Mouse (Mus musculus) forebrain, embryonic 13.5 days (tissue): ENCODE measurements around the gene Mex3a. TPM values are rescaled to one million over a fixed set of nuclear protein-coding genes. Genes with fewer than 3 reads are reported as not detected.

Experiments
- ATAC-seq: fragments of 200-750 bp; cut with Nextera tagmentation; 2 replicates; pipeline ENCODE4 v1.8.0; 2017
- H3K27ac ChIP-seq: fragments of 300-500 bp; sonication (generic); 2 replicates; pipeline ENCODE4 v1.5.1; 2015; ENCODE audit warnings: inconsistent platforms, mild to moderate bottlenecking, moderate library complexity
- H3K27me3 ChIP-seq: fragments of 300-500 bp; sonication (generic); 2 replicates; pipeline ENCODE4 v1.6.1; 2015; ENCODE audit warnings: mild to moderate bottlenecking, inconsistent platforms
- H3K36me3 ChIP-seq: fragments of 300-500 bp; sonication (generic); 2 replicates; pipeline ENCODE4 v1.6.1; 2015; ENCODE audit warnings: mild to moderate bottlenecking, inconsistent platforms; ENCODE audit not compliant: poor library complexity, severe bottlenecking
- H3K4me1 ChIP-seq: fragments of 300-500 bp; sonication (generic); 2 replicates; pipeline ENCODE4 v1.6.1; 2015; ENCODE audit warnings: inconsistent platforms
- H3K4me2 ChIP-seq: fragments of 300-500 bp; sonication (generic); 2 replicates; pipeline ENCODE4 v1.6.1; 2015; ENCODE audit warnings: inconsistent platforms, mild to moderate bottlenecking, moderate library complexity
- H3K4me3 ChIP-seq: fragments of 300-500 bp; sonication (generic); 2 replicates; pipeline ENCODE4 v1.5.1; 2015; ENCODE audit warnings: mild to moderate bottlenecking, inconsistent platforms
- H3K9ac ChIP-seq: fragments of 300-500 bp; sonication (generic); 2 replicates; pipeline ENCODE4 v1.6.1; 2015; ENCODE audit warnings: mild to moderate bottlenecking, inconsistent platforms
- H3K9me3 ChIP-seq: fragments of 300-500 bp; sonication (generic); replicated peaks from 2 replicates; pipeline ENCODE4 v1.6.1; 2016; ENCODE audit warnings: inconsistent platforms
- WGBS: fragments of 180-500 bp; shearing (Covaris S2); methylation state at CpG from one replicate; pipeline ENCODE4 v1.1.7; 2015; 5-methylcytosine and 5-hydroxymethylcytosine counted together
- polyA plus RNA-seq: library from polyadenylated mRNA; unstranded; fragments of >200 nt; fragmentation: Nextera tagmentation; extraction: Ambion mirVana; gene quantifications from 2 replicates; pipeline ENCODE4 v1.2.1, GENCODE M21; 2015

The Mex3a gene
- polyA plus RNA-seq, 1 experiment from 2014 or later = 52.6 TPM

DNA sequence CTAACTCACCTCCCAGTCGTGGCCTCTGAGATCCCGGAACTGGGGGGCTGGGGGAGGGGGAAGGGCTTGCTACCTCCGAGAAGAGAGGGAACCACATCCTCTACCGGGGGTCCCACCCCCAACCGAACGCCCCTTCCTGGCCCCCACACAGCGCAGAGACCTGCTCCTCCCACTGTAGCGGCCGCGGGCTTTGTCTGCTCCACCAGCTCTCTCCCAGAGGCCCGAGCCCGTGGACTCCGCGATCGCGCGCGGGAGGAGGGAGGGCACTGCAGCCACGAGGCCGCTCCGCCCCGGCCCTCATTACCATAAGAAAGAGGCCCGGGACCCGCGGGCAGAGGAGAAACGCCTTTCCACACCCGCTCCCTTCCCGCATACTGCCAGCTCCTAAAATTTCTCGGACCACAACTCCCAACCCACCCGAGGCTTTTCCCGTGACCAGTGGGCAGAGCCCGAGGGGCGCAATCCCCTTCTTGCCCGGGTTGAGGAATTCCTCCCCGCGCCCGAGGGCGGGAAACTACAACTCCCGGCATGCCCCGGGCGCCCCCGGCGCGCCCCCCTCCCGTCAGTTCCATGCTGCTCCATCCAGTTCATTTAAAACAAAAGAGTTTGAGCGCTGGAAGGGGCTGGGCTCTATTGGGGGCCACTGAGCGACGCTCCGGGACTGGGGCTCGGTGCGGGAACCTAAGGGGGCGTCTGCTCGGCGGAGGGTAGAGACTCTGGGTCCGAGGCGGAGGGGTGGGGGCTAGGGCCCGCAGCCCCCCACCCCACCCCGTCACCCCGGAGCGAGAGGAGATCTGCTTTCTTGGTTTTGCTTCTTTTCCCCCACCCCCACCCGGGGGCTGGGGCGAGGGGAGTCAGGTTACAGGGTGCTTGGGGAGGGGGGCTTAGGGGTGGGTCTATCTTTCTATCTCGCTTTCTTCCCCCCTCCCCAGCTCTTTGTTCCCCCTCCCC is 572 bp upstream of the Mex3a start:
- Histone ChIP-seq H3K27me3 (no peaks in the 10 kb centered on the region), H3K4me2 (peak overlapping the region; percentile 99), H3K9me3 (no peaks in the 10 kb centered on the region), H3K27ac (peak overlapping the region; percentile 99), H3K4me3 (peak overlapping the region; percentile 97), H3K9ac (peak overlapping the region; percentile 100), H3K36me3 (peaks cover 20% of the 10 kb centered on the region), H3K4me1 (peaks cover 69% of the 10 kb centered on the region)
- WGBS = under 1% methylated on average over 51 of the region's 63 CpGs
- ATAC-seq = peak; percentile 88

DNA sequence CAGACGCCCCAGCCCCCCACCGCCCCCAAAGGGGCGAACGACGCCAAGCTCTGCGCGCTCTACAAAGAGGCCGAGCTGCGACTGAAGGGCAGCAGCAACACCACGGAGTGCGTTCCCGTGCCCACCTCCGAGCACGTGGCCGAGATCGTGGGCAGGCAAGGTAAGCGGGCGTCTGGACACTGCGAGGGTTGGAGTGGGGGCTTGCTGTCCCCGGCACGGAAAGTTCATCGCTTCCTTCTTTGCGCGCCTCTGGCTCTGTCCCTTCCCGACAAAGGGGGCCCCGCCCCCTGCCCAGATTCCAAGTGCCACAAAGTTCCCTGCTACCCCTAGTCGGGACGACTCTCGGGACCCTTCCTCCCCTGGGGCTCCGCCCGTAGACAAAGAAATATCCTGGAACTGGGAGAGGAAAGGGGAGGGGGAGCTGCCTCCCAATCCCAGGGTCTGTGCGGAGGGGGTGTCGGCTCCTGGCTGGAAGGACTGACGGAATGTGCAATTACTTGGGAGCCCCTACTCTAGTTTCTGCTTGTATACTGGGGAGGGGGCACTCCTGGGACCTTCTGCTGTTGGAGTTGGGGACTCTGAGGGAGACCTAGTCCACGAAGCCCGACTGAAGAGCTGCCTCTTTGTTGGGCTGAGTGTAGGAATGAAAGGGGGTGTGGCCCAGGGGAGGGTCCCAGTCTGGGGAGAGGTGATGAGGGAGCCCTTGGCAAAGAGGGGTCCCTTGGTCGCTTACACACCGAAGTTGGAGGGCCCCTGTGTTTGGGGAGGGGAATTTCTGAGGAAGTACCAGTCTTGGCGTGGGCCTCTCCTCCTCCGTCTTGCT is 705 bp downstream of the Mex3a start:
- WGBS = 0% methylated on average over 38 of the region's 40 CpGs

DNA sequence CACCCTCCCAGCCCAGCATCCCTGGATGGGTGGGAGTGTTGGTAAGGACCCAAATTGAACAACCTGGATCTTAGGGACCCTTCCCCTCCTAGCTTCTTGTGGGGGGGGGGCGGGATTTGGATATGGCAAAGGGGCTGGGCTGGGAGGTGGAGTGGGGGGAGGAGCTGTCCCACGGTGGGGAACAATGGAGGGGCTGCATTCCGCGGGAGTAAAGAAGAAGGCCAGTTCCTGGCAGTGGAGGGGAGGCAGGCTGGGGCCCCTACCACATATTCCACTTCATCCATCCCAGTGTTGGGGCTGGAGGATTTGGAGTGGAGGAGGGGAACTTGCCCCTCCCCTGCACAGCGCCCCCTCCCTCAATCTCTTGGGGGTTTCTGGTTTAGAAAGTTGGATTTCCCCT is 1.5 kb downstream of the Mex3a start:
- Histone ChIP-seq H3K9me3 (no peaks in the 10 kb centered on the region), H3K4me3 (peak overlapping the region; percentile 97), H3K4me2 (peak overlapping the region; percentile 99), H3K9ac (peak overlapping the region; percentile 100), H3K27ac (peak overlapping the region; percentile 99), H3K27me3 (no peaks in the 10 kb centered on the region), H3K36me3 (peaks cover 41% of the 10 kb centered on the region), H3K4me1 (peaks cover 69% of the 10 kb centered on the region)
- 3% methylated on average over 5 of the region's 5 CpGs for WGBS
- ATAC-seq = no peak

More for the DNA sequence above, 705 bp downstream of the Mex3a start:
- H3K9me3 ChIP-seq = no peaks in the 10 kb centered on the region
- H3K4me3 ChIP-seq = peak overlapping the region; percentile 97
- H3K4me2 ChIP-seq = peak overlapping the region; percentile 99
- peaks cover 33% of the 10 kb centered on the region for H3K36me3 ChIP-seq
- no peaks in the 10 kb centered on the region for H3K27me3 ChIP-seq
- peak overlapping the region; percentile 99 for H3K27ac ChIP-seq
- H3K4me1 ChIP-seq = peaks cover 69% of the 10 kb centered on the region
- peak; percentile 55 for ATAC-seq
- peak overlapping the region; percentile 100 for H3K9ac ChIP-seq

DNA sequence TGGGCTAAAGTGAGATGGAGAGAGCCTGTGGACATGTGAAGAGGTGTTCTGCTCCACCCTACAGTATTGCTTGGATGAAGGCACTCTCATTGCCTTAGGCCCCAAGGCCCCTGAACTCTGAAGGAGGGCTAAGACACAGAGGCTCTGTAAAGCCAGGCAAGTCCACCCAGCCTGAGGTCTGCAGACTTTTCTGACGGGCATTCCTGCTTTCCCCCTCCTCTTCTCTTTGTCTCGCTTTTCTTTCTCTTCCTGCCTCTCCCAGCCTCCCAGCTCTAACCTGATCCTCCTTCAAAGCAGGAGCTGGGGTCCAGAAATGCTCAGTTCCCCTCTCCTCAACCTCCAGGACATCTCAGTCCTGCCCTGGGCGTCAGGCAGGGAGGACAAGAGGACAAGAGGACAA is 2.8 kb downstream of the Mex3a start:
- Histone ChIP-seq H3K9ac (peak overlapping the region; percentile 100), H3K4me3 (peak overlapping the region; percentile 97), H3K4me2 (peak overlapping the region; percentile 99), H3K9me3 (no peaks in the 10 kb centered on the region), H3K27ac (peak overlapping the region; percentile 99), H3K27me3 (no peaks in the 10 kb centered on the region), H3K4me1 (peaks cover 66% of the 10 kb centered on the region), H3K36me3 (peaks cover 49% of the 10 kb centered on the region)
- WGBS = 4% methylated on average over 3 of the region's 3 CpGs
- ATAC-seq = no peak

DNA sequence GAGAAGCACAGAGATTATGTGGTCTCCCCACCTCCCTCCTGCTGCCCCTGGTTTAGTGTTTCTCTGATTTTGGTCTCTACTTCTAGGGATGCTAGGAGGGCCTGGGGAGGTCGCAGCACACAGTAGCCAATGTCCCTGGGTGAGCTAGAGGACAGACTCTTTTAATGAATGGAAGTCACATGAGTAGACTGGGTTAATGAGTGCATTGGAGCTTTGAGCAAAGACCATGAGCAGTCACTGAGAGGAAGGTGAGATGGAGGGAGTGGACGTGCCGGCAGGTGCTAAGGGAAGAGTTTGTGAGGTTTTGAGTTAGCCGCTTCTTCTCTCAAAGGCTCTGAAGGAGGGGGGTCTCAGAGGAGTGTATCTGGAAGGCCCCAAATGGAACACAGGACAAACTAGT is 3.3 kb downstream of the Mex3a start:
- peaks cover 54% of the 10 kb centered on the region for H3K36me3 ChIP-seq
- 11% methylated on average over 4 of the region's 4 CpGs for WGBS

DNA sequence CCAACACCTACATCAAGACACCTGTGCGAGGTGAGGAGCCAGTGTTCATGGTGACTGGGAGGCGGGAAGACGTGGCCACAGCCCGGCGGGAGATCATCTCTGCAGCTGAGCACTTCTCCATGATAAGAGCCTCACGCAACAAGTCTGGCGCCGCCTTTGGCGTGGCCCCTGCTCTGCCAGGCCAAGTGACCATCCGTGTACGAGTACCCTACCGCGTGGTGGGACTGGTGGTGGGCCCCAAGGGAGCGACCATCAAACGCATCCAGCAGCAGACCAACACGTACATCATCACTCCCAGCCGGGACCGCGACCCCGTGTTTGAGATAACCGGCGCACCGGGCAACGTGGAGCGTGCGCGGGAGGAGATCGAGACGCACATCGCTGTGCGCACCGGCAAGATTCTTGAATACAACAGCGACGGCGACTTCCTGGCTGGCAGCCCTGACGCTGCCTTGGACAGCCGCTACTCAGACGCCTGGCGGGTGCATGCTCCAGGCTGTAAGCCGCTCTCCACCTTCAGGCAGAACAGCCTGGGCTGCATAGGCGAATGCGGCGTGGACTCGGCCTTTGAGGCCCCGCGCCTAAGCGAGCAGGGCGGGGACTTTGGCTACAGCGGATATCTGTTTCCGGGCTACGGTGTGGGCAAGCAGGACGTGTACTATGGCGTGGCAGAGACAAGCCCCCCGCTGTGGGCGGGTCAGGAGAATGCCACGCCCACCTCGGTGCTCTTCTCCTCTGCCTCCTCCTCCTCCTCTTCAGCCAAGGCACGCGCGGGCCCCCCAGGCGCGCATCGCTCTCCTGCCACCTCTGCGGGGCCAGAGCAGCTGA is 4.1 kb downstream of the Mex3a start:
- peaks cover 73% of the 10 kb centered on the region for H3K4me1 ChIP-seq
- H3K9ac ChIP-seq = peak overlapping the region; percentile 100
- peaks cover 59% of the 10 kb centered on the region for H3K36me3 ChIP-seq
- H3K9me3 ChIP-seq = no peaks in the 10 kb centered on the region
- no peak for ATAC-seq
- WGBS = 5% methylated on average over 62 of the region's 64 CpGs
- peak overlapping the region; percentile 99 for H3K4me2 ChIP-seq
- H3K27ac ChIP-seq = peak overlapping the region; percentile 99
- no peaks in the 10 kb centered on the region for H3K27me3 ChIP-seq
- peak overlapping the region; percentile 97 for H3K4me3 ChIP-seq

More for the DNA sequence above, 3.3 kb downstream of the Mex3a start:
- no peaks in the 10 kb centered on the region for H3K9me3 ChIP-seq
- peak overlapping the region; percentile 100 for H3K9ac ChIP-seq
- H3K4me1 ChIP-seq = peaks cover 66% of the 10 kb centered on the region
- no peaks in the 10 kb centered on the region for H3K27me3 ChIP-seq
- no peak for ATAC-seq
- H3K27ac ChIP-seq = peak overlapping the region; percentile 99
- H3K4me3 ChIP-seq = peak overlapping the region; percentile 97
- peak overlapping the region; percentile 99 for H3K4me2 ChIP-seq

DNA sequence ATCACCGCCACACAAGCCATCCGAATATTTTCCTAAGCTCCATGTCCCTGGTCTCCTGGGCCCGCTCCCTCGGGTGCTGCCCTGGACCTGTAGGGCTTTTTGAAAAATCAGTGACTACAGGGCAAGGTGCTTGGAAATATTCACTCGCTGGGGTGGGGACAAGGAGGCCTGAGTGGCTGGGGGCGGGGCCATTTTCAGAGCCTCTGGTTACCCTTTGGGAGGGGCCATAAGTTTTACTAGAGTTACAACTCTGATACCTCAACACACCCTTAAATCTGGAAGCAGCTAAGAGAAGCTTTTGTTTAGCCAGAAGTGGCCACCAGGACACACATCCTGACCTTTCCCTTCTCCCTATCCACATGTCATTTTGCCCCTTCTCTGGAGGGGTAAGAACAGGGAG is 5.0 kb downstream of the Mex3a start:
- H3K36me3 ChIP-seq = peaks cover 63% of the 10 kb centered on the region
- H3K27me3 ChIP-seq = no peaks in the 10 kb centered on the region
- no peaks in the 10 kb centered on the region for H3K9me3 ChIP-seq
- peak overlapping the region; percentile 100 for H3K9ac ChIP-seq
- ATAC-seq = no peak
- H3K27ac ChIP-seq = peak overlapping the region; percentile 99
- peak overlapping the region; percentile 97 for H3K4me3 ChIP-seq
- WGBS = 51% methylated on average over 6 of the region's 6 CpGs
- peak overlapping the region; percentile 99 for H3K4me2 ChIP-seq
- H3K4me1 ChIP-seq = peaks cover 81% of the 10 kb centered on the region

DNA sequence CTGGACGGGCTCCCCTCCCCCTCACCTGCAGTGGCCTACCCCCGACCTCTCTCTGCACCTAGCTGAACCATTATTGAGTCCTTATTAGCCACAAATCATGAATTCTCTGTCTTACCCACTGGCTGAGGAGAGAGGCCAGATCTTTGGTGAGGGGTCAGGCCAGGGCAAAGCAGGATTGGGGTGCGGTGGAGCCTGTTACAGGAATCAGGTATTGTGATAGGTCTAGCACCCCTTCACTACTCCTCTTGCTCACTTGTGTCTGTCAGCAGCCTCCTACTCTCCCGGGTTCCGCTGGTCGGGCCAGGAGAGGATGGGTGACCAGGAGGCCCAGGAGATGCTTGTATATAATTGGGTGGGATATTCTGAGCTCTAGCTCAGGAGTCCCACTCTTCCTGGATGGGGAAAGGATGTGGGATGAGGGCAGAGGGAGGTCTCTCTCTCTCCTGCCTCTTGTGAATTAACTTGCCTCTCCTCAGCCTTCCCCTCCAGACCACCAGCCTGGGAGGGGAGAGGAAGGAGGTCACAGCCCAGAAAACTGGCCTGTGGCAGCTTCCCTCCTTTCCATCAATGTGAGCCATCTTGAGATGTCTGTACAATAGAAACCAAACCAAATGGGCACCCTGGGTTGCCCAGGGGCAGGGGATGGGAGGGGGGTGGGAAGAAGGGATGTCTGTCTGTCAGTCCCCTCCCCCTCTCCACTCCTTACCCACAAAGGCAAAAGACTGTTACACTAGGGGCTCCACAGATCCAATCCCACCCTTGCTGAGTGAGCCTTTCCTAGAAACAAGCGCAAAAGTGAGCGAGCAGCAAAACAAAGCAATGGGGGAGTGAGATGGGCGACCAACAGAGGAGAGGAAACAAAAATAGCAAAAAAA is 6.3 kb downstream of the Mex3a start:
- Histone ChIP-seq H3K36me3 (peaks cover 63% of the 10 kb centered on the region), H3K4me2 (peak overlapping the region; percentile 99), H3K27ac (peak overlapping the region; percentile 82), H3K4me3 (peak overlapping the region; percentile 97), H3K27me3 (no peaks in the 10 kb centered on the region), H3K4me1 (peaks cover 91% of the 10 kb centered on the region), H3K9ac (peak overlapping the region; percentile 100), H3K9me3 (no peaks in the 10 kb centered on the region)
- 7% methylated on average over 9 of the region's 9 CpGs for WGBS
- ATAC-seq = no peak

DNA sequence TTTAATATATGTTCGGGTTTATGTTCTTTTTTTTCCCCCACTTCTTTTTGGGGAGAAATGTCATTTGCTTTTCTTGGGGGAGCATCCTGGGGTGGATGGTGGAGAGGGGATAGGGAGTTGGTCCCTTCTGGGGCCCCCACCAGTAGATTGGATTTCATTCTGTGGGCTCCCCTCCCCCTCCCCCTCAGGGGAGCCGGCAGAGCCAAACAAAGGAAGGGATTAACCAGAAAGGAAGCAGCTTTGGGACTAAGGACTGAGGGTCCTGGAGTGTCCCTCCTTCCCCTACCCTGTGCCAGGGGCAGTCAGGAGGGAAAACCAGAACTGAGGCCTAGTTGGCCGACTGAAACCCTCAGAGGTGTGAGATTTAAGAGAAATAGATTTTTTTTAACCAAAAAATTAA is 7.2 kb downstream of the Mex3a start:
- Histone ChIP-seq H3K36me3 (peaks cover 60% of the 10 kb centered on the region), H3K9me3 (no peaks in the 10 kb centered on the region), H3K9ac (peak overlapping the region; percentile 54), H3K27ac (peak overlapping the region; percentile 70), H3K4me3 (peak overlapping the region; percentile 9; the same call in 1 of the 2 replicates), H3K27me3 (no peaks in the 10 kb centered on the region), H3K4me1 (peaks cover 85% of the 10 kb centered on the region), H3K4me2 (peak overlapping the region; percentile 41)
- no peak; the same call in 1 of the 2 replicates for ATAC-seq
- 0% methylated on average over 3 of the region's 3 CpGs for WGBS

DNA sequence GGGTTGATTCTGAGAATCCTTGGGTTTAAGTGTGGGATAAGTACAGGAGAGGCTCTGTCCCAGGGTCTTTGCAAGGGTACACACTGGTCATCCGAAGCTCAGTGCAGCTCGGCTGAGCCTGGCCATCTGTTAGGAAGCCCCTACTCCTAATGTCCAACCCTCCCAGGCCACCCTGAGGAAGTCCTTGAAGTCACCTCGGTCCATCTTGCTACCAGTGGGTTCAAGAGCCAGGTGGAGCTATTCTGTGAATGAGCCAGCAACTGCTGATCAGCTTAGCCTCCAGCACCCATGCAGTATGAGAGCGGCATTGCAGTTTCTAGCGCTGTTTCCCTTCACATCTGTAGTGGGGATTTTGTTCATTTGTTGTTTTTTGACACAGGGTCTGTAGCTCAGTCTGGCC is 7.9 kb downstream of the Mex3a start:
- Histone ChIP-seq H3K4me3 (peak overlapping the region; percentile 3; the same call in 1 of the 2 replicates), H3K4me1 (peaks cover 78% of the 10 kb centered on the region), H3K4me2 (peak overlapping the region; percentile 27), H3K36me3 (peaks cover 55% of the 10 kb centered on the region), H3K9ac (peak overlapping the region; percentile 58), H3K27me3 (no peaks in the 10 kb centered on the region), H3K9me3 (no peaks in the 10 kb centered on the region), H3K27ac (peak overlapping the region; percentile 80)
- 57% methylated on average over 5 of the region's 5 CpGs for WGBS
- ATAC-seq = no peak
